Mouse (Mus musculus) myocyte (in vitro differentiated cells): Measurements from ENCODE around the gene Tfeb. TPM values are rescaled to one million over a fixed set of nuclear protein-coding genes. Genes with fewer than 3 reads are reported as not detected.

Source experiments
- H3K27me3 ChIP-seq: one replicate; pipeline ENCODE4 v1.6.1; 2011; ENCODE audit not compliant: control insufficient read depth, insufficient read depth, insufficient read length
- H3K36me3 ChIP-seq: one replicate; pipeline ENCODE4 v1.6.1; 2011; ENCODE audit not compliant: control insufficient read depth, insufficient read depth
- H3K4me2 ChIP-seq: one replicate; pipeline ENCODE4 v1.6.1; 2011; ENCODE audit warnings: low read depth, control low read depth
- H3K4me3 ChIP-seq: one replicate; pipeline ENCODE4 v1.5.1; 2011; ENCODE audit warnings: mild to moderate bottlenecking, control low read depth, moderate library complexity
- H3K79me2 ChIP-seq: one replicate; pipeline ENCODE4 v1.6.1; 2011; ENCODE audit not compliant: control insufficient read depth, insufficient read depth
- H3ac ChIP-seq: one replicate; pipeline ENCODE4 v1.6.1; 2011; ENCODE audit not compliant: control insufficient read depth, insufficient read length
- CEBPB ChIP-seq: IDR thresholded peaks from 2 replicates; pipeline ENCODE4 v1.6.1; 2011; ENCODE audit warnings: mild to moderate bottlenecking, moderate library complexity; ENCODE audit not compliant: poor library complexity, insufficient read depth, severe bottlenecking
- E2F4 ChIP-seq: IDR thresholded peaks from one replicate; pipeline ENCODE4 v1.6.1; 2011; ENCODE audit warnings: mild to moderate bottlenecking, control low read depth, moderate library complexity; ENCODE audit not compliant: insufficient read depth
- MAX ChIP-seq: IDR thresholded peaks from one replicate; pipeline ENCODE4 v1.6.1; 2011; ENCODE audit warnings: low read depth, mild to moderate bottlenecking, control low read depth
- MYOD1 ChIP-seq, 3 experiments: IDR thresholded peaks; one replicate each; pipeline ENCODE4 v1.6.1; 2011; ENCODE audit warnings: control low read depth in 2 of 3, low read depth in 2 of 3, mild to moderate bottlenecking in 2 of 3, moderate library complexity in 1 of 3; ENCODE audit not compliant: insufficient read length in 2 of 3, control insufficient read depth in 1 of 3
- MYOG ChIP-seq, 3 experiments: IDR thresholded peaks; one replicate each; pipeline ENCODE4 v1.6.1; 2011; ENCODE audit warnings: control low read depth in 2 of 3, low read depth in 2 of 3, mild to moderate bottlenecking in 2 of 3; ENCODE audit not compliant: insufficient read length in 2 of 3, control insufficient read depth in 1 of 3, insufficient read depth in 1 of 3
- POLR2A ChIP-seq: IDR thresholded peaks from one replicate; pipeline ENCODE4 v1.6.1; 2011; ENCODE audit warnings: low read depth, mild to moderate bottlenecking, control low read depth, moderate library complexity; ENCODE audit not compliant: insufficient read length
- POLR2AphosphoS2 ChIP-seq: IDR thresholded peaks from one replicate; pipeline ENCODE4 v1.6.1; 2011; ENCODE audit warnings: low read depth, control low read depth; ENCODE audit not compliant: insufficient read length
- REST ChIP-seq: IDR thresholded peaks from one replicate; pipeline ENCODE4 v1.6.1; 2011; ENCODE audit warnings: mild to moderate bottlenecking, control low read depth, moderate library complexity; ENCODE audit not compliant: insufficient read depth, insufficient read length
- SRF ChIP-seq: IDR thresholded peaks from one replicate; pipeline ENCODE4 v1.6.1; 2011; ENCODE audit warnings: low read depth; ENCODE audit not compliant: control insufficient read depth, insufficient read length
- TCF12 ChIP-seq: IDR thresholded peaks from one replicate; pipeline ENCODE4 v1.6.1; 2011; ENCODE audit warnings: mild to moderate bottlenecking, control low read depth; ENCODE audit not compliant: poor library complexity, insufficient read depth, severe bottlenecking
- TCF3 ChIP-seq: IDR thresholded peaks from one replicate; pipeline ENCODE4 v1.6.1; 2011; ENCODE audit warnings: low read depth, control low read depth; ENCODE audit not compliant: insufficient read length
- USF1 ChIP-seq: IDR thresholded peaks from one replicate; pipeline ENCODE4 v1.6.1; 2011; ENCODE audit warnings: low read depth, mild to moderate bottlenecking, control low read depth, moderate library complexity
- polyA plus RNA-seq: library from polyadenylated mRNA; unstranded; fragments of >200 nt; fragmentation: generic; extraction: Trizol; gene quantifications from one replicate; pipeline ENCODE4 v1.2.1, GENCODE M21; 2012; ENCODE audit warnings: missing spikeins

The Tfeb gene
- polyA plus RNA-seq = 16.5 TPM

- Histone ChIP-seq H3K4me2 (peak within 1 kb of the TSS; percentile 93), H3K27me3 (peaks cover 19% of the 10 kb centered on the region), H3K79me2 (no peaks in the 10 kb centered on the region), H3K36me3 (no peaks in the 10 kb centered on the region), H3K4me3 (peak within 1 kb of the TSS; percentile 41), H3ac (peak within 1 kb of the TSS; percentile 24)
- TF ChIP-seq POLR2AphosphoS2 (no peak), TCF3 (no peak), MYOG (IDR thresholded peaks at IDR 0.05; ENCODE audit: control insufficient read depth in 1 of 3, insufficient read depth in 1 of 3, insufficient read length in 2 of 3, low read depth in 2 of 3) (peak in 2 of 3 experiments; percentile 80 to 89), USF1 (no peak), REST (no peak), E2F4 (peak; percentile 41), SRF (peak; percentile 42), TCF12 (no peak), CEBPB (no peak), POLR2A (peak; percentile 28), MAX (no peak), MYOD1 (IDR thresholded peaks at IDR 0.05; ENCODE audit: control insufficient read depth in 1 of 3, insufficient read length in 2 of 3, low read depth in 2 of 3) (peak in 2 of 3 experiments; percentile 58 to 78)
Measured at GRCm38 (mm10) chr17:47736856-47737255, at the start of gene Tfeb. Gene Tfeb, plus strand, starts transcription at chr17:47737030.

DNA sequence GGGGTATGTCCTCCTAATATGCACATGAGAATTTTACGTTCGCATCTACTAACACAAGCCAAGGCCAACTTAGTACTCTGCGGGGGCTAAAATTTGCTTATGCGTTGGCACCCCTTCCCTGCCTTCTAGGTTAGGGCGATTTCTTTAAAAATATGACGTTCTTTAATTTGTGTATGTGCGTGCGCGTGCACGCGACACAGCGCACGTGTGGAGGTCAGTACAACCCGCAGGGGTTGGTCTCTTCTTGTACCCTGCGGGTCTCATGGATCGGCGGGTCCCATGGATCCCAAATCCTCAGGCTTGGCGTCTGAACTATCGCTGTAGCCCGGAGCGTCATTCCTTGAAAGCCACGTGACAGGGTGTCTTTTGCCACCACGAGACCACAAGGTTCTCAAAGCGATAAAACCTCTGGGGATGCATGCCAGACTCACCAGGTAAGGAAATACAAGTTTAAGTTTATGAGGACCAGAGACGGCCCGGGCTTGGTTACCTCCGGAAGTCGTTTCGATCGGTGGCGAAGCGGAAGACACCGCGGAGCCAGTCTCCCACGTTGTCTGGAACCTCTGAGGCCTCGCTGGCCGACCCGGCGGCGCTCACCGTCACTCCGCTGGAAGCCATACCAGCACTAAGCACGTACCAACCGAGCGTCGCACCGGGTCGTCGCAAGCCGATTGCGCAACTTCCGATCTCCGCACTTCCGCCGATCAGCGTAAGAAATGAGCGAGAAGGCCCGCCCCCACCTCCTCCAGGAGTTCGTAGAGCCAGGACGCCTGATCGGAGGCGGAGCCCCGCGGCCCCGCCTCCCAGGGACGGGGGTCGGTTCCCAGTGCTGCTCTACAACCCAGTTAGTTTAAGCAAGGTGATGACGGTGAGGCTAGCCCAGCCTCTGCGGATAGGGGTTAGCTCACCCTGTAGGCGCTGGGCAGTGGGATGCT, 49.2 kb upstream of the Tfeb start:
- H3K36me3 ChIP-seq = no peaks in the 10 kb centered on the region
- peak overlapping the region; percentile 97 for H3K4me3 ChIP-seq
- H3K4me2 ChIP-seq = peak overlapping the region; percentile 95
- peak overlapping the region; percentile 41 for H3ac ChIP-seq
- peak; percentile 90 for TF ChIP-seq POLR2A
- no peak for TF ChIP-seq MAX
- TF ChIP-seq MYOD1 (IDR thresholded peaks at IDR 0.05; ENCODE audit: control insufficient read depth in 1 of 3, insufficient read length in 2 of 3, low read depth in 2 of 3) = no peak
- TF ChIP-seq SRF = peak; percentile 85
- peak; percentile 24 for TF ChIP-seq USF1
- TF ChIP-seq POLR2AphosphoS2 = peak; percentile 94
- peak; percentile 95 for TF ChIP-seq CEBPB
- TF ChIP-seq MYOG (IDR thresholded peaks at IDR 0.05; ENCODE audit: control insufficient read depth in 1 of 3, insufficient read depth in 1 of 3, insufficient read length in 2 of 3, low read depth in 2 of 3) = peak in 1 of 3 experiments; percentile 3
- no peak for TF ChIP-seq TCF3
- no peaks in the 10 kb centered on the region for H3K27me3 ChIP-seq
- peaks cover 15% of the 10 kb centered on the region for H3K79me2 ChIP-seq

- H3K27me3 ChIP-seq = no peaks in the 10 kb centered on the region
- no peaks in the 10 kb centered on the region for H3K36me3 ChIP-seq
- H3K4me2 ChIP-seq = peak within 1 kb of the TSS; percentile 95
- TF ChIP-seq MYOG (IDR thresholded peaks at IDR 0.05; ENCODE audit: control insufficient read depth in 1 of 3, insufficient read depth in 1 of 3, insufficient read length in 2 of 3, low read depth in 2 of 3) (no peak), MYOD1 (IDR thresholded peaks at IDR 0.05; ENCODE audit: control insufficient read depth in 1 of 3, insufficient read length in 2 of 3, low read depth in 2 of 3) (no peak), POLR2AphosphoS2 (no peak), MAX (no peak), USF1 (no peak), REST (no peak), CEBPB (no peak), E2F4 (no peak), POLR2A (no peak), TCF12 (no peak), TCF3 (no peak), SRF (no peak)
- H3K4me3 ChIP-seq = peak within 1 kb of the TSS; percentile 97
- peaks cover 15% of the 10 kb centered on the region for H3K79me2 ChIP-seq
- H3ac ChIP-seq = peak within 1 kb of the TSS; percentile 41
Measured at GRCm38 (mm10) chr17:47688344-47688607, 48.6 kb upstream of the Tfeb start, which contains the start of gene Tomm6. Gene Tomm6, minus strand, starts transcription at chr17:47688386.

DNA sequence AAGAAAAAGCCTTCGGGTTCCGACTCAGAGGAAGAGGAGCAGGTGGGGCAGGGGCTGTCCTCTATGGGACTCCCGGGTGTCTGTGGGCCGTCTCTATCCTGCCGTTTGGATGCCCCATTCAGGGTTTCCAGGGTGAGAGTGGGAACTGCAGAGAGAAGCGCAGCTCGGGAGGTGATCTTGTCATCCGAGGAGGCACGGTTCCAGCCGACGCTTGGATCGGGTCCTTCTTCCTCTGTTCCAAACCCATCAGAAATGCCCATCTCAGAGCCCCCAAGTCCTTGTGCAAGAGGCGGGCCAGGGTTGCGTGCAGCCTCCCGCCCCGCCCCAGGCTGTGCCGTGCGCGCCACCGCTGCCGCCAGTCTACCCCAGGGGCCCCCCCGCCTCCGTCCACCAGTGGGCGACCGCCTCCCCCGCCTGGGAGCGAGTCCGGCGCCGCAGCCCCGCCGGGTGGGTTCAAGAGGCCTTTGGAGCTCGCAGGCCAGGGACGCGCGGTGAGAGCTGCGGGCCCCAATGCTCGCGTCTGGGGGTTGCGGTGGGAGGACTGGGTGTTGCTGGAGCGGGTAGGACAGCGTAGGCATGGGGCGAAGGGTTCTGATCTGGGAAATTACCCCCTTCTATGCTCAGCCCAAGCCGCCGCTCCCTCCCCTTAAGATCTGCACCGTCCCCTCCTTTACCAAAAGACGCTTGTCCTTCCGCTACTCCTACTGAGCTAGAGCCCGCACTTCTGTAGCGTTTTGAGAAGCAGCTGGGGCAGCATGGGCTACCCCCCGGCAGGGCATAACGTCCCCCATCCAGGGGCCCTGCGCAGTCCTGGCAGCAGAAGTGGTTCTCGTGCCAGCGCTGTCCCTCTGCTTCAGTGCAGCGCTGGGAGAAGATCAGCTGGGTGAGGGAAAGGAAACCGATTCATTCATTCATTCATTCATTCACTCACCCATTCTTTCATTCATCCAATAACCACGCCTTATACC, 47.9 kb upstream of the Tfeb start, which contains the start of gene Frs3:
Gene Frs3, plus strand, starts transcription at position 423 of the 968 bp plus-strand sequence.
- Histone ChIP-seq H3K79me2 (peaks cover 15% of the 10 kb centered on the region), H3ac (peak within 1 kb of the TSS; percentile 41), H3K27me3 (no peaks in the 10 kb centered on the region), H3K36me3 (no peaks in the 10 kb centered on the region), H3K4me3 (peak within 1 kb of the TSS; percentile 97), H3K4me2 (peak within 1 kb of the TSS; percentile 85)
- peak; percentile 52 for TF ChIP-seq POLR2A
- TF ChIP-seq MYOD1 (IDR thresholded peaks at IDR 0.05; ENCODE audit: control insufficient read depth in 1 of 3, insufficient read length in 2 of 3, low read depth in 2 of 3) = peak in 1 of 3 experiments; percentile 18
- peak in 1 of 3 experiments; percentile 17 for TF ChIP-seq MYOG (IDR thresholded peaks at IDR 0.05; ENCODE audit: control insufficient read depth in 1 of 3, insufficient read depth in 1 of 3, insufficient read length in 2 of 3, low read depth in 2 of 3)
- TF ChIP-seq CEBPB = no peak
- peak; percentile 8 for TF ChIP-seq SRF
